Mouse (Mus musculus) urinary bladder, postnatal 10 days (tissue): ENCODE data around the gene Gm5965.
"Not testable (repeated sequence)": the region's sequence is repeated elsewhere in the genome, so short reads cannot be mapped to it uniquely, and the experiment has no call there.

ENCODE experiments used
- DNase-seq: peaks from one replicate; pipeline ENCODE4 v3.0.0; 2022; ENCODE audit warnings: low spot score

The Gm5965 gene

DNA sequence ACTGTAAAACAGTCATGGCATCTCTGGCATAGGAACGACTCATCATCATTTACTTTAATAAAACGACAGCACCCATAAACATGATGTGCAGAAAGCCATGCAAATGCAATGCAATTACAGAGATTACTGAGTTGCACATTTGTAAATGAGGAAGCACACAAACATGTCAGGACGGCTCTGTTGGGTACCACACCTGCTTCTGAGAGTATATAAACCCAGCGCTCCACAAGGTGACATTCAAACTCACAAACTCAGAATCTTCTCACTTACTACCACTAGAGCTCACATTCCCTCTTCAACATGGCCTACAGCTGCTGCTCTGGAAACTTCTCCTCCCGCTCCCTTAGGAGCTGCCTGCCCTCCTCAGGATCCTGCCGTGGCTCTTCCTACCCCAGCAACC, at the start of gene Gm5965:
Gene Gm5965 (plus strand): TSS at position 301 of the 400 bp plus-strand sequence.
- DNase-seq, result no peak

DNA sequence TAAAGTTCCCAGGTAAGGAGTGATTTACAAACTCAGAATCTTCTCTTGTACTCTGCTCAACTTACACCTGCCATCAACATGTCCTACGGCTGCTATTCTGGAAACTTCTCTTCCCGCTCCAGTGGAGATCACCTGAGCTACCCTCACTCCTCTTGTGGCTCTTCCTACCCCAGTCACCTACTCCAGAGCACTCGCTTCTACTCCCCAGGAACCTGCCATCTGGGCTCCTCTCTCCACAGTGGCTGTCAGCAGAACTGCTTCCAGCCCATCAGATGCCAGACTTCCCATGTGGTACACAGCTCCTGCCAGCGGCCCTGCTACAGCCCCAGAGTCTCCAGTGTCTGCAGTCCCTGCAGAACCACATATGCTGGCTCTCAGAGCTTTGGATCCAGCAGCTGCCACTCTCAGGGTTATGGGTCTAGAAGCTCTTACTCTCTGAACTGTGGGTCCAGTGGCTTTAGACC, 48.9 kb upstream of the Gm5965 start, which contains the start of gene Krtap13-1:
Gene Krtap13-1 (plus strand): TSS at position 51 of the 464 bp plus-strand sequence.
- DNase-seq, result no peak

DNA sequence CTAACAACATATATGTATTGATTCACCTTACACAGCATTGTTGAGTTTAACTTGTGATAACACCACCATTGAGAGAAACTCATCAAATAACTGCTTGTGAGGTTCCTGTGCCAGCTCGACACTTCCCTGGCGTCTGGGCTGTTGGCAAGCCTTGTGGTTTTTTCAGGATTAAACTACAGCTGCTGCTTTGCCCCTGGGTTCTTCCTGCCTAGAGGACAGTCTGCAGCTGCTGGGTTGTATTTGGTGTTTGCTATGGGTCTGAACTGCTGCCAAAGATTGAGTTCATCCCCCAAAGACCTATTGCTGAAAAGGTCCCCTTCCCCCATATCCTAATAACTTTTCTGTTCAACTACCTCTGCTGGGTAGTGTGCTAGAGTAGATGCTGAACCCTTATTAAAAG, 42.3 kb upstream of the Gm5965 start:
- no peak for DNase-seq

DNA sequence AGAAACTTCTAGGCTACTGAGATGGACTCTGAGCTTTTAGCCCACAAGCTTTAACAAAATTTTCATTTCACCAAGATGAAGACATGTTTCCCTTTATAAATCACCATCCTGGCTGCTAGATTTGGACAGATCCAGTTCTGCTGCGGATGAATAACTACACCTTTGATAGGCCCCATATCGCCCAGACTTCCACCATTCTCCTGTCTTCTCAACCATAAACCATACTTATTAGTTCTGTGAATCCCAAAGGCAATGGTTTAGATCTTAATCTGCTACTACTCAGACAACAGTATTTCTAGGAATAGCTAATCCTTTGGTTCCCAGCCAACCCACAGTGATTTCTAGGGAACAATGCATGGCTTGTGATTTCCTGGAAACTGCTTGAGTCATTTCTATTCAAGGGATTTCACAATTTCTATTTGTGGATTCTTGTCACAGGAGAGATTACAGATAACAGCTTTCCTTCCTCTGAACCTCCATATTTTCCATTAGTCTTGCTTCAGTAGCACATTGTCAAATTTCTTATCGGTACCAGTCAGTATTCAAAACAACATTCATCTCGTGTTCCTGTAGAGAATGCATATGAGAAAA, 32.9 kb upstream of the Gm5965 start:
- DNase-seq, result no peak

DNA sequence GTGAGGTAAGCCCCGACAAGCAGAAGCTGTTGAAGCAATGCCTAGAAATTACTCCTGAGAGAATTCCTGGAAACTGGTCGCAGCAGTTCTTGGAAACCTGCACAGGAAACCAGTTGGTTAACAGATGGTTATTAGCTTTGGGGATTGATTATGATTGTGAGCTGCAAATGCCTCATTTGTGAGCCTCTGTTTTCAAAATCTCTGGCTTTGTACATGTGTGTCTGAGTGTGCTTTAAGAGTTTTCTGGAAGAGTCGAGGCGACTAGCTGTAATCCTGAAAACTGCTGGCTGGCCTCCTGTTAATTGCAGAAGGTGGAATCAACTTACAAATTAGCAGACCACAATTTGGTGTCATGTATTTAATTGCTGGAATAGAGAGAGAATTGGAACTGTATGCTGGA, 29.8 kb upstream of the Gm5965 start:
- DNase-seq, result no peak

DNA sequence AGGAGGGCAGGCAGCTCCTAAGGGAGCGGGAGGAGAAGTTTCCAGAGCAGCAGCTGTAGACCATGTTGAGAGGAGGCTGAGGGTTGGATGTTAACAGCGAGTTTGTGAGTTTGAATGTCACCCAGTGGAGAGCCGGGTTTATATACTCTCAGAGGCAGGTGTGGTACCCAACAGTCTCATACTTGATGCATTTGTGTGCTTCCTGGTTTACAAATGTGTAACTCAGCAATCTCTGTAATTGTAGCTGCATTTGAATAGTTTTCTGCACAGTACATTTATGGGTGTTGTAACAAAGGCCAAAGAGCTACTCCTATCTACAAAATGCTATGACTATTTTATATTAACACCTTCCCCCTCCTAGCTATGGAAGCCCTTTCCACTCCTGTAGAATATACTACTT, 26.2 kb upstream of the Gm5965 start, which contains the start of gene Krtap13:
Gene Krtap13 (minus strand): TSS at position 101 of the 400 bp plus-strand sequence.
- not testable (repeated sequence) for DNase-seq

DNA sequence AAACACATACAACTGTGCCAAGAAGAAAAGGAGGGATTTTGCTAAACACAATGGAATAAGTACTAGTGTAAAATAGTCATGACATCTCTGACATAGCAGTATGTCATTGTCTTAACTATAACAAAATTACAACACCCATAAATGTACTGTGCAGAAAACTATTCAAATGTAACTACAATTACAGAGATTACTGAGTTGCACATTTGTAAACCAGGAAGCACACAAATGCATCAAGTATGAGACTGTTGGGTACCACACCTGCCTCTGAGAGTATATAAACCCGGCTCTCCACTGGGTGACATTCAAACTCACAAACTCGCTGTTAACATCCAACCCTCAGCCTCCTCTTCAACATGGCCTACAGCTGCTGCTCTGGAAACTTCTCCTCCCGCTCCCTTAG, 19.1 kb upstream of the Gm5965 start, which contains the start of gene 2310034C09Rik:
Gene 2310034C09Rik (plus strand): TSS at position 301 of the 400 bp plus-strand sequence.
- DNase-seq, result not testable (repeated sequence)

DNA sequence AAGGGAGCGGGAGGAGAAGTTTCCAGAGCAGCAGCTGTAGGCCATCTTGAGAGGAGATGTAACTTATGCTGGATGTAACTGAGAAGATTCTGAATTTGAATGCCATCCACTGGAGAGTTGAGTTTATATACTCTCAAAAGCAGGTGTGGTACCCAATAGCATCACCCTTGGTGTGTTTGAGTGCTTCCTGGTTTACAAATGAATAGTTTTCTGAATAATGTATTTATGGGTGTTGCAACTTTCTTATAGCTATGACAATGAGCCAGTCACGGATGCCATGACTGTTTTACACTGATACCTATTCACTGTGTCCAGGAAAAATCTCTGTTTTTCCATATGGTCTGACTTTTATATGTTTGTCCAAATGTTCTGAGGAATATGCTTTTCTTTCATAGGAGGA, 3.6 kb upstream of the Gm5965 start, which contains the start of gene 2310057N15Rik:
Gene 2310057N15Rik (minus strand): TSS at position 101 of the 400 bp plus-strand sequence.
- no peak for DNase-seq

DNA sequence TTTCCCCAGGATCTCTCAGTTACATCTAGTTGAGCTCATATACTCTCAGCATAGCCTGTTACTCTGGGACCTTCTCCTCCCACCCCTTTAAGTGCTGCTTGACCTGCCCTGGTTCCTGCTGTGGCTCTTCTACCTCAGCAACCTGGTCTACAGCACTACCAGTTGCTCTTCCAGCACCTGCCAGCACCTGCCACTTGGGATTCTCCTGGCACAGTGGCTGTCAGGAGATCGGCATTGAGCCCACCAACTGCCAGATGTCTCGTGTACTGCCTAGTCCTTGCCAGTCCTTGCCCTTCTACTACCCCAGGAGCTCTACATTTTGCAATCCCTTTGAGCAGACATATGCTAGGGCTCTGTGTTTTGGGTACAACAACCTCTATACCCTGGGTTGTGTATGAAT, 9.1 kb downstream of the Gm5965 start:
- DNase-seq, result no peak

DNA sequence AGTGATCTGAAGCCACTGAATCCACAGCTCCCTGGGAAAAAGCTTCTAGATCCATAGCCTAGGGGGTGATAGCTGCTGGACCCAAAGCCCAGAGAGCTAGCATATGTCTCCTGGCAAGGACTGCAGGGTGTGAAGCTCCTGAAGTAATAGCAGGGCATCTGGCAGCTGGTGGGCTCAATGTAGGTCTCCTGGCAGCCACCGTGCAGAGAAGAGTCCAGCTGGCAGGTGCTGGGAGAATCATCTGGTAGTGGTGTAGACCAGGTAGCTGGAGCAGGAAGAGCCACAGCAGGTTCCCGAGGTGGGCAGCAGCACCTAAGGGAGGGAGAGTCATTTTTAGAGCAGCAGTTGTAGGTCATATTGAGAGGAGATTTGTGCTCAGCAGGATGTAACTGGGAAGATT, 34.1 kb downstream of the Gm5965 start, which contains the start of gene Gm20741:
Gene Gm20741 (minus strand): TSS at position 394 of the 400 bp plus-strand sequence.
- DNase-seq, result no peak

DNA sequence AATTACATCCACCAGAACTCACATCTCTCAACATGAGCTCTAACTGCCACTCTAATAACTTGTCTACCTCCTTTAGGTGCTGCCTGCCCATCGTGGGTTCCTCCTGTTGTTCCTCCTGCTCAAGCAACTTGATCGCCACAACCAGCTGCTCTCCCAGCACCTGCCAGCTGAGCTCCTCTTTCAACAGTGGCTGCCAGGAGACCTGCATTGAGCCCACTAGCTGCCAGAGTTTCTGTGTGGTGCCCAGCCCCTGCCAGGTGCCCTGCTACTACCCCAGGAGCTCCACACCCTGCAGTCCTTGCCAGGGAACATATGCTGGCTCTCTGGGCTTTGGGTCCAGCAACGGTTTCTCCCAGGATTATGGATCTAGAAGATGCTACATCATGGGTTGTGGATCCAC, 42.4 kb downstream of the Gm5965 start, which contains the start of gene Krtap15:
Gene Krtap15 (plus strand): TSS at position 150 of the 400 bp plus-strand sequence.
- no peak for DNase-seq

DNA sequence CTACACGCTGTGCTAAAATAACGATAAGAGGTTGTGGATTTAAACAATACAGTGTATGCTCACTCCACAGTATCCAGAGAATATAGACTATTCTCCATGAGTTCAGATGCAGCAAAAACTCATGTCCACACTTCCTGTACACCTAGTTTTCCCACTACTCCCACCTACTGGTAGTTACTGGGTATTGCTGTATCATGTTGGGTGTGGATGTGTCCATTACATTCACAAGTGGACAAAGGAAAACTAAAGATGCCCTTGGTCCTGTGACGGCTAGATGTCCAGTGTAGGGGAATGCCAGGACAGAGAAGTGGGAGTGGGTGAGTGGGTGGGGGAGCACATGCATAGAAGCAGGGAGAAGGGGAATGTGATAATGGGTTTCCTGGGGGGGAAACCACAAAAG, 46.0 kb downstream of the Gm5965 start:
- no peak for DNase-seq

DNA sequence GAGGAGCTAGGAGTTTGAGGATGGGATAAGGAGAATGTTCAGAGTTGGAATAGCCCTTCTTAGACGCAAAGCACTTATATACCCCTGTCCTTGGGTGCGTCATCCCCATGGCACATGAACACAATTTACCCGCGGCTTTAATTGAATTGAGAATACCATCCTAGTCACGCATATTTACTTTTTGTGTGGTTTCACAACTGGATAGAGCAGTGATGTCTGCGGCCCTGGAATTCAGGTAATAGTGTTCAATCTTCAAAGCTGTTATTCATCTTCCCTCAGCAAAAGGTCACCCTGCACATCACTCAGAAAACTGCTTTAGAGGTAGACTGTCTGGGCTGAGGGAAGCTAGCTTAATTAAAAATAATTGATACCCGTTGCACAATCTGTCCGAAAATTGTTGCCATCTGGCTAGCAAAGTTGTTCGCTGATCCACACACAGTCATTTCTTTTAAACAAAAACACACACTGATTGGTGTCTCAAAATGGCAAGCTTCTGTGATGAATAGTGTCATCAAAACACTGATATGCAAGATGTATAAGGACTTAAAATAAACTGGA, 48.5 kb downstream of the Gm5965 start, which contains the start of gene Krtap14:
Gene Krtap14 (minus strand): TSS at position 51 of the 558 bp plus-strand sequence.
- no peak for DNase-seq

DNA sequence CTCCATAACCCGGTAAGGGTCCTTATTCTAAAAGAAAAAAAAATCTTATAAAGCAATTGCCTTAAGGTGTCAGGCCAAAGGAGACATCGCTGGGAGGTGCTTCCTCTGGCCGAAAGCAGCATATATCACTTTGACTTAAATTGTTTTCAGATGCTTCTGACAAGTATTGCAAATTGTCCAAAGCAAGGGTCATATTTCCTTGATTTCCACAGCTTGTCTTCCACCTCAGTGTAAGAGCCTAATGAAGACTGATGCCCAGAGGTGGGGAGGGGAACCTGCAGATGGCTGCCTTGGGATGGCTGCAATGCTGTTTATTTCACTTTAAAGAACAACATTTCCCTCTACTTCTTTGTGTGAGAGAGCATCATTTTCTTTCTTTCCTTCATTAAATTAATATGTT, 49.3 kb downstream of the Gm5965 start:
- no peak for DNase-seq
